Mouse (Mus musculus): ENCODE measurements at regions not wholly inside any gene's neighbourhood (a gene's known extent, or its start where the extent isn't known, plus 50 kb on each side); places are given as distances from the start of the nearest gene placed in this dataset.
A peak's percentile ranks its signal among the peaks of the same experiment; 100 is the strongest.

DNA sequence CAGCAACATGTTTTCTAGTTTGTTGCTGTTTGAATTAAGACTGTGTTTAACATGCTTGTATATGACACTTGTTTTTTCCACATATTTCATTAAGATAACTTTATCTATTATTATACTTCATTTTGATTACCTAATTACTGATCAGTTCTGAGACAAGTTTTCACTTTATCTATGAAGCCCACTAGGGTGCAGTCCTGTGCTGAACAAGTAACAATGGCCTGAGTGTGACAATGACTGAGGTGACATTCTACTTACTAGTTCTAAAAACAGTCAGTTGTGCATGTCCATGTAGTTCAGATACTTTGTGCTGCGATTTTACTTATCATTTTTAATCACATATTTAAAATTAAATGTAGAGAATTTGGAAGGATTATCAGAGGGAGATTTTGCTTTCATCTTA is 1795.2 kb upstream of the Gm37988 start:
- no peak overlapping the region for H3K4me3 ChIP-seq (replicated peaks; ENCODE audit: low read length)
- H3K27me3 ChIP-seq (ENCODE audit: control insufficient read depth, insufficient read depth, low read length), result no peaks in the 10 kb centered on the region
- H3K4me1 ChIP-seq (ENCODE audit: control insufficient read depth, insufficient read depth, low read length), result no peaks in the 10 kb centered on the region
- WGBS, result 60% methylated on average over 1 of the region's 1 CpGs
- no peaks in the 10 kb centered on the region for H3K36me3 ChIP-seq (ENCODE audit: control insufficient read depth, insufficient read depth, low read length)
- H3K4me2 ChIP-seq (ENCODE audit: low read depth, low read length), result no peak overlapping the region
- no peak overlapping the region for H3K27ac ChIP-seq (ENCODE audit: low read length)
- no peaks in the 10 kb centered on the region for H3K9me3 ChIP-seq (replicated peaks; ENCODE audit: control insufficient read depth, low read length)
- ATAC-seq (ENCODE audit: insufficient read depth, low FRiP score), result no peak
- no peak overlapping the region for H3K9ac ChIP-seq (ENCODE audit: low read length)

DNA sequence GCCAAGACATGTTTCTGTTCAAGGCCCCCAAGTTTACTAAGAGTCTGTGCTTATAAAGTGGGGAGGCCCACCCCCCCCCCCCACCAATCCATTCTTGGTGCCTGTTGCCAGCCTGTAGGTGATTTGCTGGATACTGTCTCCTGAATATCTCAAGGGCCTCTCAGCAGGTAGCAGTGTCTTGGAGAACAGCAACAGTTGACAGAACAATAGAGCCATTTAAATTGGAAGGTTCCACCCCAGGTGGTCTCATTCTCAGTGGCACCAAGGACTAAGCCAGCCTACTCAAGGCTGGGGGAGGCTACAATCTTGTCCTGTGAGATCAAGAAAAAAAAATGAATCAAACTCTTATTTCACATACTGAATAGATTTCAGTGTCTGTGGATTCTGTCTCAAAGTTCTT is 1744.9 kb upstream of the Gm37988 start:
- Histone ChIP-seq H3K27ac (ENCODE audit: low read length) (no peak overlapping the region), H3K4me3 (replicated peaks; ENCODE audit: low read length) (no peak overlapping the region), H3K9ac (ENCODE audit: low read length) (no peak overlapping the region), H3K4me2 (ENCODE audit: low read depth, low read length) (no peak overlapping the region), H3K27me3 (ENCODE audit: control insufficient read depth, insufficient read depth, low read length) (no peaks in the 10 kb centered on the region), H3K9me3 (replicated peaks; ENCODE audit: control insufficient read depth, low read length) (no peaks in the 10 kb centered on the region), H3K36me3 (ENCODE audit: control insufficient read depth, insufficient read depth, low read length) (no peaks in the 10 kb centered on the region), H3K4me1 (ENCODE audit: control insufficient read depth, insufficient read depth, low read length) (no peaks in the 10 kb centered on the region)
- ATAC-seq (ENCODE audit: insufficient read depth, low FRiP score), result no peak

DNA sequence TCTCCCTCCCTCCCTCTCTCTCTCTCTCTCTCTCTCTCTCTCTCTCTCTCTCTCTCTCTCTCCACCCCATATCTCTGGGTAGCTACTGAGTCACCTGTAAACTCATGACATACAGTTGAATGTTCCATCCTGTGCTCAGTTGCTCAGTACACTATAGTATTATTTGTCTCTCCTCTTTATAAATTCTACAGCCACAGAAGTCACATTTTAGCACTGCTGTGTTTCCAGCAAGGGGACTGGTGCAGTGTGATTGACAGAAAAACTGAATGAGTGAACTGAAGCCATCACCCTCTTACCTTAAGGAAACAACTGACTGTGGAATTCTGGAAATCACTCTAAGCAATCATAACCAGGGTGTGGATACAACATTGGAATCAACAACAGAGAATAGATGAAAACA is 1713.3 kb upstream of the Gm37988 start:
- Histone ChIP-seq H3K9me3 (replicated peaks; ENCODE audit: control insufficient read depth, low read length) (no peaks in the 10 kb centered on the region), H3K4me2 (ENCODE audit: low read depth, low read length) (no peak overlapping the region), H3K27ac (ENCODE audit: low read length) (no peak overlapping the region), H3K27me3 (ENCODE audit: control insufficient read depth, insufficient read depth, low read length) (no peaks in the 10 kb centered on the region), H3K9ac (ENCODE audit: low read length) (no peak overlapping the region), H3K36me3 (ENCODE audit: control insufficient read depth, insufficient read depth, low read length) (no peaks in the 10 kb centered on the region), H3K4me3 (replicated peaks; ENCODE audit: low read length) (no peak overlapping the region), H3K4me1 (ENCODE audit: control insufficient read depth, insufficient read depth, low read length) (no peaks in the 10 kb centered on the region)
- ATAC-seq (ENCODE audit: insufficient read depth, low FRiP score), result no peak

DNA sequence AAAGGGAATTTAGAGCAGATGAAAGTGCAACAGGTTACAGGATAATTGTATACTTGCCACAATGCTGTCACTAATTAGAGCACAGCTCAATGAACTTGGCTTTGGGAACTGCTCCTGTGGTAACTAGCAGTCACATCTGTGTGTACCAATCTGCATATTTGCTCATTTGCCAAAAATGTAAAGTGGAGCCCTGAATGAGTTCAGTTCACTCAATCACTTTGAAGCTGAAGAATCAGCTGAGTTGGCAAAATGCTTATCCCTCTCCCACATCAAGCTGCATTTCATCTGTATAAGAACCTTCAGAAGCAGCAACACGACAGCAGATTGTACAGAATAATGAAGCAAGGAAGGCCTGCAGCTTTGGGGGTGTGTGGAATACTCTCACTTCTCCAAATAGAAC is 1712.8 kb upstream of the Gm37988 start:
- no peak for ATAC-seq (ENCODE audit: insufficient read depth, low FRiP score)
- 53% methylated on average over 1 of the region's 1 CpGs for WGBS
- Histone ChIP-seq H3K4me3 (replicated peaks; ENCODE audit: low read length) (no peak overlapping the region), H3K36me3 (ENCODE audit: control insufficient read depth, insufficient read depth, low read length) (no peaks in the 10 kb centered on the region), H3K4me1 (ENCODE audit: control insufficient read depth, insufficient read depth, low read length) (no peaks in the 10 kb centered on the region), H3K9ac (ENCODE audit: low read length) (no peak overlapping the region), H3K27ac (ENCODE audit: low read length) (no peak overlapping the region), H3K4me2 (ENCODE audit: low read depth, low read length) (no peak overlapping the region), H3K9me3 (replicated peaks; ENCODE audit: control insufficient read depth, low read length) (no peaks in the 10 kb centered on the region), H3K27me3 (ENCODE audit: control insufficient read depth, insufficient read depth, low read length) (no peaks in the 10 kb centered on the region)

DNA sequence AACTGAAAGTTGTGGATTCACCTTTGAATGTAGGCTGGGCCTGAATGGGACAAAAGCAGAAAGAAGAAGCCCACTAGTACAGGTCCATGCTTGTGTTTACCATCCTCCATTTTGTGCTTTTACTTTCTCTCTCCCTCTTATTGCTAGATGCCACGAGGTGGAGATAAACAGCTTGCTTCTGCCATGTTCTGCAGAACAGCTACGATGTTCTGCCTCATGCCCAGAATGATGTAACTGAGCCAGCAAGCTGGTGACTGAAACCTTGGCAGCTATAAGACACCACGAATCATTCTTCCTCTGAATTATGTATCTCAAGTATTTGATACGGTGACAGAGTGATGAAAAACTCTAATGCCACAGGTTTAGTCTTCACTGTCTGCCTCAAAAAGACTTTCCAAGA is 1694.1 kb upstream of the Gm37988 start:
- Histone ChIP-seq H3K4me3 (replicated peaks; ENCODE audit: low read length) (no peak overlapping the region), H3K9ac (ENCODE audit: low read length) (no peak overlapping the region), H3K27me3 (ENCODE audit: control insufficient read depth, insufficient read depth, low read length) (no peaks in the 10 kb centered on the region), H3K4me2 (ENCODE audit: low read depth, low read length) (no peak overlapping the region), H3K36me3 (ENCODE audit: control insufficient read depth, insufficient read depth, low read length) (no peaks in the 10 kb centered on the region), H3K27ac (ENCODE audit: low read length) (no peak overlapping the region), H3K9me3 (replicated peaks; ENCODE audit: control insufficient read depth, low read length) (no peaks in the 10 kb centered on the region), H3K4me1 (ENCODE audit: control insufficient read depth, insufficient read depth, low read length) (no peaks in the 10 kb centered on the region)
- ATAC-seq (ENCODE audit: insufficient read depth, low FRiP score), result no peak
- WGBS, result 81% methylated on average over 4 of the region's 4 CpGs

DNA sequence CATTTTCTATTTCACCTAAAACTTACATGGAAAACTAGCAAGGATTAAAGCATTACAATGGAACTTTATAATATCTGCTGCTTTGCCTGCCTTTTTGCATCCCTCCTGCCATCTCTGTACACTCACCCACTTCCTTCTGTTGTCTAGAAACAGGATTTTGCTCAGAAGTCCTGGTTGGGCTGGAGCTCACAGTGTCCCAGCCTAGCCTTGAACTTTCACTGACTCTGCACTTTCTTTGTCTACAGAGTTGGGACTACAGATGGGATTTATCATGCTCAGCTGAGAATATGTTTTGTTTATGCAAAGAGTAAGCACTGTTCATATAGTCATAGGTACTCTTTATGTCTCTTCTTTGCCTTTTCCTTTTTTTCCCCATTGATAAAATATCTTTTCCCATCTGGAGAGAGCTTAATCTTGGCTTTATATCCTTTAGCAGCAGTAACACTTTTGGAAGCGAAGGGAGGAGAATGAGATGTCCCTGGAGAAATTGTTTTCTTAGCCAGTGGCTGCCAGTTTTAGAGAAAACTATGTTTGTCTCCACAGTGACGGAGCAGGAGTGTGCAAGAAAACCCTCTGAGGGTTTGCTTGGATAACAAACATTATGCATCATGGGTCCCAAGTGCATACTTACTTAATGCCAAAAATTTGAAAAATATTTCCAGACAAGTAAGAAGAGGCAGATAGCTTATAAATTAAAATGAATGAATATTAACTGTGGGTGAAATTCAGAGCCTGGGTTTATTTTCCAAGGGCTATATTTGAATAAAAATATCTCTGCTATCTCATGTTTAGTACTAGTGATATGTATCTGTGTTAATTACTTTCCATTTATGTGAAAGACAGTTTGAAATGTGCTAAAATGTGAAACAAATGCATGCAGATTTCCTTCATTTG is 1687.9 kb upstream of the Gm37988 start:
- Histone ChIP-seq H3K27me3 (ENCODE audit: control insufficient read depth, insufficient read depth, low read length) (no peaks in the 10 kb centered on the region), H3K4me2 (ENCODE audit: low read depth, low read length) (no peak overlapping the region), H3K4me3 (replicated peaks; ENCODE audit: low read length) (no peak overlapping the region), H3K36me3 (ENCODE audit: control insufficient read depth, insufficient read depth, low read length) (no peaks in the 10 kb centered on the region), H3K9ac (ENCODE audit: low read length) (no peak overlapping the region), H3K27ac (ENCODE audit: low read length) (no peak overlapping the region), H3K4me1 (ENCODE audit: control insufficient read depth, insufficient read depth, low read length) (no peaks in the 10 kb centered on the region), H3K9me3 (replicated peaks; ENCODE audit: control insufficient read depth, low read length) (no peaks in the 10 kb centered on the region)
- 0 out of 2 replicates have a peak, but pooled peaks have one; percentile 47 for ATAC-seq (ENCODE audit: insufficient read depth, low FRiP score)
- WGBS, result 32% methylated on average over 2 of the region's 2 CpGs

DNA sequence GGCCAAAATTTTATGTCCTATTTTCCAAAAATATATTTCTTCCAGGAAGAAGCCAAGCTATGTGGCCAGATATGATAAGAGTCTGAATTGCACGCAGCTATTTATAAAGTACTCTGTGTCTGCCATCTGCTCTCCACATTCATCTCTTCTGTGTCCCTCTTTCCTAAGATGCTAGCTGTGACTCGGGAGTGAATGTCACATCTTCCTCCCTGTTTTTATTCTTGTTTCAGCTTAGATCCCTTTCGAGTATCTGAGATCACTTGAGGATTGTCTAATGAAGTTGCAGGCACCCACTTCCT is 1687.4 kb upstream of the Gm37988 start:
- no peaks in the 10 kb centered on the region for H3K36me3 ChIP-seq (ENCODE audit: control insufficient read depth, insufficient read depth, low read length)
- no peak for ATAC-seq (ENCODE audit: insufficient read depth, low FRiP score)
- H3K4me3 ChIP-seq (replicated peaks; ENCODE audit: low read length), result no peak overlapping the region
- H3K27me3 ChIP-seq (ENCODE audit: control insufficient read depth, insufficient read depth, low read length), result no peaks in the 10 kb centered on the region
- no peak overlapping the region for H3K9ac ChIP-seq (ENCODE audit: low read length)
- WGBS, result 61% methylated on average over 3 of the region's 3 CpGs
- H3K9me3 ChIP-seq (replicated peaks; ENCODE audit: control insufficient read depth, low read length), result no peaks in the 10 kb centered on the region
- no peak overlapping the region for H3K27ac ChIP-seq (ENCODE audit: low read length)
- no peaks in the 10 kb centered on the region for H3K4me1 ChIP-seq (ENCODE audit: control insufficient read depth, insufficient read depth, low read length)
- no peak overlapping the region for H3K4me2 ChIP-seq (ENCODE audit: low read depth, low read length)

DNA sequence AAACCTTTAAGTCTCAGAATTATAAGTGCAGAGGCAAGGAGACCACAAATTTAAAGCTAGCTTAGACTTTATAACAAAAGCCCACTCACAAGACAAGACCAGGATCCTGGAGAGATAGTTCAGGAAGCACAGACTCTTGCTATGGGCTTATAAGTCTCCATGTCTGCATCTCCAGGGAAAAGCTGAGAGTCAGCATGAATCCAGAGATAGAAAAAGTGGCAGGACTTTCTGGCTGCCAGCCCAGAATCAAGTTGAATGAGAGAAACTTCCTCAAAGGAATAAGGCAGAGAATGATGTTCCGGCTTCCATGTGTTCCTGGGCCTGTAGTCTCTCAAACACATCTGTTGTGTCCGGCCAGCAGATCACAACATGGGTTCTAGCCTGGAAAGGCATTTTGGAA is 1686.4 kb upstream of the Gm37988 start:
- H3K27ac ChIP-seq (ENCODE audit: low read length), result no peak overlapping the region
- H3K4me3 ChIP-seq (replicated peaks; ENCODE audit: low read length), result no peak overlapping the region
- 46% methylated on average over 2 of the region's 2 CpGs for WGBS
- no peaks in the 10 kb centered on the region for H3K36me3 ChIP-seq (ENCODE audit: control insufficient read depth, insufficient read depth, low read length)
- no peak overlapping the region for H3K4me2 ChIP-seq (ENCODE audit: low read depth, low read length)
- H3K9ac ChIP-seq (ENCODE audit: low read length), result no peak overlapping the region
- no peaks in the 10 kb centered on the region for H3K27me3 ChIP-seq (ENCODE audit: control insufficient read depth, insufficient read depth, low read length)
- H3K9me3 ChIP-seq (replicated peaks; ENCODE audit: control insufficient read depth, low read length), result no peaks in the 10 kb centered on the region
- no peak for ATAC-seq (ENCODE audit: insufficient read depth, low FRiP score)
- H3K4me1 ChIP-seq (ENCODE audit: control insufficient read depth, insufficient read depth, low read length), result no peaks in the 10 kb centered on the region

DNA sequence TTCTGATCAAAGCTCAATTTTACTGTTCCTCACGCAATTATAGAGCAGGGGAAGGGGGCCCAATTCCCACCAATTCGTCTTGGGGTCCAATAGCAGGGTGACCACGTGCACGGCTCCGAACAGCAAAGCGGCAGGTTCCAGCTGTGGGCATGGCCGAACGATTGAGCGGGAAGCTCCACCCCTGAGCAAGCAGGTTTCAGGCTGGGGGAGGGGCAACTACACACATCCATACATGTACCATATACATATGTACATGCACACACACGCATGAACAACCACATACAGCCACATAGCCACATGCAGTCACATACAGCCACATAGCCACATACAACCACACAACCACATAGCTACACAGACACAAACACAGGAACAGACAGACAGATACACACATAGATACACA is 1685.9 kb upstream of the Gm37988 start:
- no peak for ATAC-seq (ENCODE audit: insufficient read depth, low FRiP score)
- H3K9ac ChIP-seq (ENCODE audit: low read length), result no peak overlapping the region
- H3K4me1 ChIP-seq (ENCODE audit: control insufficient read depth, insufficient read depth, low read length), result no peaks in the 10 kb centered on the region
- H3K4me2 ChIP-seq (ENCODE audit: low read depth, low read length), result no peak overlapping the region
- no peak overlapping the region for H3K4me3 ChIP-seq (replicated peaks; ENCODE audit: low read length)
- no peaks in the 10 kb centered on the region for H3K27me3 ChIP-seq (ENCODE audit: control insufficient read depth, insufficient read depth, low read length)
- H3K36me3 ChIP-seq (ENCODE audit: control insufficient read depth, insufficient read depth, low read length), result no peaks in the 10 kb centered on the region
- no peaks in the 10 kb centered on the region for H3K9me3 ChIP-seq (replicated peaks; ENCODE audit: control insufficient read depth, low read length)
- WGBS, result 80% methylated on average over 10 of the region's 10 CpGs
- H3K27ac ChIP-seq (ENCODE audit: low read length), result no peak overlapping the region

All from stomach, embryonic 16.5 days (tissue).